Mouse (Mus musculus) right cerebral cortex, adult 18-20 months (tissue): ENCODE measurements at regions not wholly inside any gene's neighbourhood (a gene's known extent, or its start where the extent isn't known, plus 50 kb on each side); places are given as distances from the start of the nearest gene placed in this dataset.

Experiments
- DNase-seq: peaks from one replicate; pipeline ENCODE4 v3.0.0; 2022; ENCODE audit warnings: mixed read lengths

DNA sequence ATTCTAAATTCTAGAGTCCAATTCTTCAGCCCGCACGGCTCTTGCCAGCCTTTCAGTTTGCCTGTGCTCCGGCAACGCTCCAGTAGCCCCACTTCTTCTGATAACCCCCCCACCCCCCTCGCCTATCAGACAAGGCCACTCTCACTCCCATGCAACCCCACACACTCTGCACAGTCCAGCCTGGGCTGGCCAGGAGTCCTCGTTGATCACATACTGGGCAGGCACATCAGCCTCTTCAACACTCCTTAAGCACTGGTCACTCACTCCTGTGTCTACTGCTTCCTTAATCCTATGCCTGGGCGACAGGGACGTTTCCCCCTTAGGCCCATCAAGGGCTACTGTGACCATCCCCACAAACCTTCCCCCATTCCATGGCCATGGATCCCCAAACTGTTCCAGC, 95.4 kb upstream of the Tom1l1 start:
- DNase-seq = no peak

DNA sequence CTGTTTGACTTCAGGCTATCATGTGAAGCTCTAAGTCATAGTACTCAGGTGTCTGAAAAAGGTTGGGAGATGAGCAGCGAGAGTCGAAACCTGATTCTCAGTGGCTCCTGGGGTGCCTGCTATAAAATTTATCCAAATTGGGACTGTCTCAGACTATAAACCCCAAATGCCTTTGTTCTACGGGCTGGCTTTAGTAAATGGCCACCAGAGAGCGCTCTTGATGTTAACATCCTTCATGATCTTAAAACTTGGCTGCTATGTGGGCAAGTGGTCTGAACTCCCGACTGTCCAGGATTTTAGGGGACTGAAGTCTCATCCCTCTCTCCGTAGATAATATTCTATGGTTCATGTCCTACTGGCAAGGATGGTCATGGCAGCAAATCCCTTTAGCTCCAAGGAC, 94.8 kb upstream of the Tom1l1 start:
- DNase-seq = no peak

DNA sequence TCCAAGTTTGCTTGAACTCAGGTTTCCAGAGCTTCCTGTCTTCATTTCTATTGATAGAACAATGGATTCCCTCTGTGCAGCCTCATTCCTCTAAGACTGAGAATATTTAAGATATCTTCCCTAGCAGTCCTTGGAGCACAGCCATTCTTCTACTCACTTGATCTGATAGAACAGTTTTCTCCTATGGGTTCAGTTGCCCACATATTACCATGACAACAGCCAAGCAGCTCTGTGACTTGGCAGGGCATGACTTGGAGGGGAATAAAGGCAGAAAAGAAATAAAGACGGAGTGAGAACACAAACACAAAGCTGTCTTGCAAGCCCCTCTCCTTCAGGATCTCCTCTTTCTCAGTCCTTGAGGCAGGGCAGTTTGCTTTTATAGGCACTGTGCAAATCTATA, 87.6 kb upstream of the Tom1l1 start:
- peak; percentile 34 for DNase-seq

DNA sequence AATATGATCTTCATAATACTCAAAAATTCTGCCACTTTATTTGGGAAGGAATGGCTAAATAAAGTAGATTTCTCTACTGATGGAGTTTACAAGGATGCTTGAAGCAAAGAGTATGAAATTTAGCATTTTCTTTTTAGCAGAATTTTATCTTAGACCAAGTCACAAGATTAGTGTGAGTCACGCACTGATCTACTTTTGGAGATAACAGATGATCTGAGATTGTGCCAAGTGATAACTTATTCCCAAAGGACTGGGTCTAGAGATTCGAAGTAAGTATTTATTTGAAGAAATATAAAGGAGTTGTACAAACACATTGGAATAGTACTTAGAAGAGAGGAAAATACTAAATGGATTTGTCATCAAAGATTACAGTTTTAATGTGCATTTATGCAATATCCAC, 67.8 kb upstream of the Tom1l1 start:
- DNase-seq = peak; percentile 22

DNA sequence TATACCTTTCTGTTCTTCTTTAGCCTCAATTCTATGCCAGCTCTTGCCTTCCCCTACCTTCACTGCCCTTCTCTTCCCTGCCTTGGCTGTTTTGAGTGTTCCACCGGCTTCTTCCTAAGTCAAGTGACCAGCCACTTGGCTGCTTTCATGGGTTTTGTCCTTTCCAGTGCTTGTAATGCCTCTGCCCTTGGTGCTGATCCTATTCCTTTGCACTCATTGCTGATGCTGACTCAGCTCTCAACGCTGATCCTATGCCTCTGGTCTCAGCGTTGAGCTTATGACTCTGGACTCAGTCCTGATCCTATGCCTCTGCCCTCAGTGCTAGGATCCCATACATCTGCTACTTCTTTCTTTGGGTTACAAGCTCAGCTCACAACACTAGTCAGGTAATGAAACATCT, 60.3 kb upstream of the Tom1l1 start:
- no peak for DNase-seq

DNA sequence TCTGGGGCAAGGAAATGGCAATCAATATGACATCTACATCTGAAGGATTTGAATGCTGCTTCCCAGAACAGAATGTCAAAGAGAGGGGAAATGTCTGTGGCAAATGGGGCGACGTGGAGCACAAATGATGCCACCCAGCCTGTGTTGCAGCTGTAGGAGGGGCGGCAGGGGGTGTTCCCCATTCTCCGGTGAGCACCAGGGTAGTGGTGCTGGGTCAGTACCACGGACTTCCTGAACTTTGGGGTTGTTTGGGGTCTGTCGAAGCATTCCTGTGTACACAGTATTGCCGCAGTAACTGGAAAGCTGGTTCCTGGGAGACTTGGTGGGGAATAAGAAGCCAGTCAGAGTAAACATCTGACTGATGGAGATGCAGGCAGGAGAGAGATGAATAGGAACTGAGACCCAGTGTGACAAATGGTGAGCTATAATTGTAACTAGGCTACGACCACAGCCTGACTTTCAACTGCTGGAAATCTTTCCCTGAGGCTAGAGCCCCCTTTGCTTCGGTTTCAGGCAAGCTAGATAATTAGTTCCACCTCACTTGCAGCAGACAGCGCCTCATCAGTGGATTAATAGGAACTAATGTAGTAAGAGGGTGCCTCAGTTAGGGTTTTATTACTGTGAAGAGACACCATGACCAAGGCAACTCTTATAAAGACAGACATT, 53.9 kb upstream of the Tom1l1 start:
- DNase-seq = no peak

DNA sequence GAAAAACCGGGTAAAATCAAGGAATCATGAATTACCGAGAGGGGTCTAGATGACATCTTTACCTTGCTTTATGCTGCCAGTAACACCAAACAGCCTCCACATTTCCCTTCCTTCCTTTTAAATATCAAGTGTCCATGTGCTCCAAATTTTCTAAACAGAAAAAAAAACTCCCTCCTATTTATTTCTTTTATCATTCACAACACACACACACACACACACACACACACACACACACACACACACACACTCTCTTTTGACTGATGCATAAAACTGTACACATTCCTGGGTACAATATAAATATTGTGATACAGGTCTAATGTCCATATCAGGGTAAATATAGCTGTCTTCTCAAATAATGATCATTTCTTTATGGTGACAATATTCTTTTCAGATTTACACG, 51.3 kb upstream of the Tom1l1 start:
- no peak for DNase-seq

DNA sequence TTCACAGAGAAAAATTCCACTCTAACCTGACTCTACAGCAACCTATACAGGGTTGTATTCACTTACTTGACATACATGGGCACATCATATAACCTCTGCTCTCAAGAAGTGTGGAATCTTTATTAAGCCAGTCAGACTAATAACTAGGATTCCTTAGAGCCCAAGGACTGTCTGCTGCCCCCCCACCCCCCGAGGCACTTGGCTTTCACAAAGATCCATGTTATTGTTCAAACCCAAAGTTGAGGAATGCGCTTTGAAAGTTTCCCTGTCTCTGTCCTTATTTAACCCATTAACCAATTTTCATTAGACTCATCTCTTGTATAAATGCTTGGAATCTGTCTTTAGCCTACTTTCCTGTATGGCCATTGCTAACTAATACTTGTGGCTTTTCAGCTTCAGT, 50.6 kb upstream of the Tom1l1 start:
- DNase-seq = no peak
